Mouse (Mus musculus) thymus, postnatal 0 days (tissue): ENCODE measurements around the gene Ndufaf3. TPM values are rescaled to one million over a fixed set of nuclear protein-coding genes. Genes with fewer than 3 reads are reported as not detected.

ENCODE experiments used
- DNase-seq: peaks from one replicate; pipeline ENCODE4 v3.0.0-alpha.2; 2015; ENCODE audit warnings: low spot score
- microRNA counts: library from miRNA; unstranded; fragments of <30 nt; microRNA quantifications from one replicate; lab custom pipeline; 2015
- microRNA-seq: library from miRNA; unstranded; fragments of <30 nt; microRNA quantifications from one replicate; pipeline ENCODE4, GENCODE M21; 2016; ENCODE audit warnings: borderline number of aligned reads
- polyA plus RNA-seq: library from polyadenylated mRNA; unstranded; fragments of >200 nt; fragmentation: Nextera tagmentation; extraction: Ambion mirVana; gene quantifications from 2 replicates; pipeline ENCODE4 v1.2.1, GENCODE M21; 2015

Gene Ndufaf3
- polyA plus RNA-seq, 1 experiment from 2014 or later: 96.1 TPM

DNA sequence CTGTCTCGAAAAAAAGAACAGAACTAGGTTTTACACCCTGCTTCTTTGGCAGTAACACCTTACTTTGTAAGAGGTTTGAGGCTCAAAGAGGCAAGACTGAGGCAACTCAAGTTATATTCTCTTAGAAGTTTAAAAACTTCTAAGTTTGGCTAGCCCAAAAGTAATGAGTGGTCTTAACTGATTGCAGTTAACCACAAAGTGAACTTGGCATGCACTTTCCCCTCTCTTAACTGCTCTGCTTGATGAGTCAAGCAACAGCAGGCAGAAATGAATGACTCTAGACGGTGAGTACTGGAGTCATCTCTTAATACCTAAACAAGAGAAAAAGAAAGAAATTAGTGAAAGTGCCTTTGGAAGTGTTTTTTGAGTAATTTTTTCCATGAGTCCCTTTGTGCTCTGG lies 45.6 kb downstream of the Ndufaf3 start:
- DNase-seq: no peak

DNA sequence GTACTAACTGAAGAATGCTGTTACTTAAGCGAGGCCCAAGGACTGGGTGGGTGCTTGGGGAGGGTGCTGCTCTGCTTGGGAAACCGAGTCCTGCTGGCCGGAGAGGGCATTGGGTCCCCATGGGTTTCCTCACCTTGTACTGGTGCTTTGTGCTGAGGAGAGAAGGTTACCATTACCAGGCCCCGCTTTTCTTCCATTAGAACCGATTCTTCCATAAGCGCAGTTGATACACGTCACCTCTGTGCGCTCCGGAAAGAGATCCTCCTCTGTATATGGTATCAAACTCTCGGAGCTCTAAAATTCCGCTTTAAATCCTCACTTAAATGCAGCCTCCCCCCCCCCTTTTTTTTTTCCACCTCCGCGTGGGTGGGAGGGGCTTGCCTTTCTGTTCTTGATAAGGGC lies 49.3 kb downstream of the Ndufaf3 start:
- peak; percentile 73 for DNase-seq

DNA sequence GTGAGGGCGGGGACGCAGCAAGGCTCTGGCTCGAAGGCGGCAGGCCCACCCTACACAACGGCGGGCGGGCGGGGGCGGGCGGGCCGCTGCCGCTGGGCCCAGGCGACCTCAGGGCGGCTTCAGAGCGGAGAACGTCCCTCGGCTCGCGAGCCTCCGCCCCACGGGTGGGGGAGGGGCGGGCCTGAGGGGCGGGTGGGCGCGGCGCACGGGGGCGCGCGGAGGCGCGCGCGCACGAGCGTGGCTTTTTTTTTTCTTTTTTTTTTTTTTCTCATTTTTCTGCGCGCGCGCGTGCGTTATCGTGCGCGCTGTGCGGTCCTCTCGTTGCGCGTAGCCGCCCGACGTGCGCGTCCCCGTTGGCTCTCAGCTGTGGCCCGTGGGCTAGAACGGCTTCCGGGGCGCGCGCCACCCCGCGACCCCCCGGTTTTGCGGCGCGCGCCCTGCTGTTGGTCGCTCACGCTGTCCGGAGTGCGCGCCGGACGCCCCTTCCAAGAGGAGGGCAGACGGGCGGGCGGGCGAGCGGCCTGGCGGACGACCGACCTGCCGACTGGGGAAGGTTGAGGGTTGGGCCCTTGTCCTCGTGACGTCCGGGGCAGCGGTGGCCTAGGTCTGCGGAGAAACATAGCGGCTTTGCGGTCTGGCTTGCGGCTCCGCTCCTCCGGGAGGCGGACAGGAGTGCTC lies 49.8 kb downstream of the Ndufaf3 start:
- DNase-seq: peak; percentile 91

DNA sequence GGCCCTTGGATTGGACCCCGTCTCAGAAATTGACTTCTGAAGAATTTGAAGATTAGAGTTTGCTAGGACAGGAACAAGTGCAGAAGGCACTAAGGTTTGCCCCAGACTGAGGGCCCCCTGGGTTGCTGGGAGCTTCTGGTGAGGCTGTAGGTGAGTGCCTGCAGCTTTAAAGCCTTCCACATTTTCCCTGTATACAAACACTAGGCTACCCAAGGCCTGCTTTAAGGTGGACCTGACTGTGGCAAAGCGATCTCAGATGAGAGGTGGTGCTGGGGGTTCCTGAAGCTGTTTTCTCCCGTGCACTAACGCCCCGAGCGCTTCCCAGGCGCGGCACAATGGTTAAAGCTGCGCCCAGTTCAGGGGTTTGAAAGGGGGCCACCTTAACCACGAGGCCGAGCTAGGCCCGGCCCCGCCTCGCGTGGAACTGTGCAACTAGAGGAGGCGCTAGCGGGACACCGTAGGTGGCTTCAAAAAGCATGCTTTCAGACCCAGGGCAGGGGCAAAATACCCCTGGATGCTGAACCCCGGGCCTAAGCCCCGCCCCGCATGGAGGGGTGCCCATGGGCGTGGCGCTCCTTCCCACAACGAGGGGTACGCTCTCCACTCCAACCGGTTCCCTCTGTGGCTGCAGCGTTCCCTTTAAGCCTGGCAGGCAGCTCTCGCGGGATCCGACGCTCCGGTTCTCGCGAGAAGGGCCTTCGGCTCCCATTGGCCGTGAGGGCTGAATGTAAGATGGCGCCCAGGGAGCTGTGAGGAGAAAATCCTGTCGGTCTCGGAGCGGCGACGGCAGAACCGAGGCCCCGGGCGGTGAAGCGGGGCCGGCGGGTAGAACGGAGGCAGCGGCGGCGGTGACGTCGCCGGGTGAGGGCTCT lies 50.6 kb downstream of the Ndufaf3 start, which contains the start of gene Qrich1:
Gene Qrich1, plus strand, starts transcription at position 427 of the 872 bp plus-strand sequence.
- peak; percentile 99 for DNase-seq

MicroRNA genes within 50 kb of the gene (microRNA counts, 519-probe panel; counts per million panel counts)
- microRNA mmu-miR-191 (lab: Ali Mortazavi, UCI) (5,703 counts per million, percentile 88 among the panel's probes with 10 or more counts), microRNA mmu-miR-425 (lab: Ali Mortazavi, UCI) (5,202 counts per million, percentile 85 among the panel's probes with 10 or more counts)

Small RNA genes lying within 50 kb of the gene (microRNA-seq; reads per million reads assigned to microRNA genes)
- not detected for gene Gm24083
- gene Mir191: not detected
- gene Mir425: 5,744 reads per million, percentile 88 among the genes with 10 or more reads in this experiment

Other genes with a start within 250 kb of the Ndufaf3 start
- gene Gpx1, start 228.5 kb downstream of the Ndufaf3 start, polyA plus RNA-seq: 862 and 915 TPM in 2 replicates
- 83.7 and 93.1 TPM in 2 replicates for gene Usp4, start 219.6 kb downstream of the Ndufaf3 start, polyA plus RNA-seq
- gene 1700102P08Rik, start 174.6 kb downstream of the Ndufaf3 start, polyA plus RNA-seq: 0.57 and 0.99 TPM in 2 replicates
- gene Ccdc36, start 138.9 kb downstream of the Ndufaf3 start, polyA plus RNA-seq: 0.15 and 0.20 TPM in 2 replicates
- gene BC048562, start 131.0 kb downstream of the Ndufaf3 start, polyA plus RNA-seq: not detected in 2 replicates
- gene Ccdc71, start 106.9 kb downstream of the Ndufaf3 start, polyA plus RNA-seq: 51.0 and 54.2 TPM in 2 replicates
- 9.5 and 11.2 TPM in 2 replicates for gene Klhdc8b, start 105.9 kb downstream of the Ndufaf3 start, polyA plus RNA-seq
- 3.9 and 4.4 TPM in 2 replicates for gene Lamb2, start 87.7 kb downstream of the Ndufaf3 start, polyA plus RNA-seq
- 52.3 and 57.7 TPM in 2 replicates for gene Usp19, start 76.8 kb downstream of the Ndufaf3 start, polyA plus RNA-seq
- gene Qars, start 59.7 kb downstream of the Ndufaf3 start, polyA plus RNA-seq: 113 and 119 TPM in 2 replicates
- gene Qrich1, start 50.6 kb downstream of the Ndufaf3 start, polyA plus RNA-seq: 84.5 and 96.7 TPM in 2 replicates
- gene Impdh2, start 7.1 kb downstream of the Ndufaf3 start, polyA plus RNA-seq: 161 and 172 TPM in 2 replicates
- 115 and 120 TPM in 2 replicates for gene Dalrd3, start 2.5 kb upstream of the Ndufaf3 start, polyA plus RNA-seq
- gene Wdr6, start 11.3 kb upstream of the Ndufaf3 start, polyA plus RNA-seq: 44.3 and 47.0 TPM in 2 replicates
- gene P4htm, start 30.2 kb upstream of the Ndufaf3 start, polyA plus RNA-seq: 3.5 and 3.7 TPM in 2 replicates
- 44.7 and 49.1 TPM in 2 replicates for gene Arih2, start 82.0 kb upstream of the Ndufaf3 start, polyA plus RNA-seq
- 40.9 and 43.4 TPM in 2 replicates for gene Slc25a20, start 94.7 kb upstream of the Ndufaf3 start, polyA plus RNA-seq
- gene Prkar2a, start 121.9 kb upstream of the Ndufaf3 start, polyA plus RNA-seq: 5.8 and 7.7 TPM in 2 replicates
- gene Ip6k2, start 216.4 kb upstream of the Ndufaf3 start, polyA plus RNA-seq: 40.9 and 49.8 TPM in 2 replicates
- gene Nckipsd, start 240.9 kb upstream of the Ndufaf3 start, polyA plus RNA-seq: 5.7 and 6.4 TPM in 2 replicates